Mouse (Mus musculus) neutrophil, adult 59 days (primary cell): ENCODE data around the gene Olfr1095. TPM values are rescaled to one million over a fixed set of nuclear protein-coding genes. Genes with fewer than 3 reads are reported as not detected.

Experiments
- total RNA-seq, 2 experiments: library from RNA; stranded (reverse); gene quantifications; 1 replicate in 1 of 2; 2 replicates in 1 of 2; pipeline ENCODE4 v1.2.4; 2023

Olfr1095 gene
- not detected for total RNA-seq

DNA sequence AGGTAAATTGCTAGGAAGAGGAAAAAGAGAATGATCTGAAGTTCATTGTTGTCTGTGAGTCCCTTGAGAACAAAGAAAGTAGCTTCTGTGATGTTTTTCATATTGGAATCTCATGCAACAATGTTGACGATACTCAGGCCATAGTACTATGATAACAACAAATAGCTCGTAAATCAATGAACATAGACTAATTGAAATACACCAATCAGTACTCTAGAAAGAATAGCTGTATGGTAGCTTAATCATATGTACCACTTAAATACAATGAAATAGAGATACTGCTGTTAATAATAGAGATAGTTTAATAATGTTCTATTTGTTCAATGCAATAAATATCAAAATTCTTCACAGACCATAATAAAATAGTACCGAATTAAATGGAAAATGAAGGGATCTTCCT is at the start of gene Olfr1095:
TSS of gene Olfr1095 (minus strand) at position 101 of the 400 bp plus-strand sequence.

DNA sequence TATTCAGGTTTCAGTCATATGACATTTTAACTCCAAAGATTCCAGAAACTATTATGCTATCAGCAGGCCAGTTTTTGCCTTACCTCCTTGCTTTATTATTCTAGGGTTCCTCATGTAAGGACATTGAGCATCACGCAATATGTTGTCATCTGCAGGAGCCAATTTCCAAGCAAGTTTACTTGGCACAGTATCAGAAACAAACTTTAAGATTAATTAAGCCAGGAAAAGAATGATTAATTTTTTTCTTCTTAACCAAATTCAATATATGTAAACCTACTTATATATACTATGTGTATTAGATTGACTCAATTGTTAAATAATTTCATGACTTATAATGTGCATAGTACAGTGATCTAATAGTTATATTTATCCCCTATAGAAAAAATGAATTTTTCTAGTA is 40.6 kb upstream of the Olfr1095 start, which contains the start of gene Olfr1097:
TSS of gene Olfr1097 (minus strand) at position 101 of the 400 bp plus-strand sequence.

DNA sequence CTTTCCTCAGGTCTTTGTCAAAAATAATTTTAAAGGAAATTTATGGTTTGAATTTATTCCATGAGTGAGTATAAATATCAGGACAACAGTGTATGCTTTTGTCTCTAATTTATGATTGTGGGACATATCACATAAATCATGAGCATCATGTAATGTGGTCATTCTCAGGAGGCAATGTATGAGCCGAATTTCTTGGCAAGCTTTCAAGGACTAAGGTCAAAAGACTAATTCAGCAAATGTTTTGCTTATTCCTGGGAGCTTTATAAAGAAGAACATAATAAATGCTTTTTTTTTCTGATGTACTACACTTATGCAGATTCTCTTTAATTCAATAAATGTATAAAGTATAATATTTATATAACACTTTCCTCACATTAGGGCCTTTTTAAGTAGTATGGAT is 23.2 kb upstream of the Olfr1095 start, which contains the start of gene Gm13723:
TSS of gene Gm13723 (minus strand) at position 101 of the 400 bp plus-strand sequence.

DNA sequence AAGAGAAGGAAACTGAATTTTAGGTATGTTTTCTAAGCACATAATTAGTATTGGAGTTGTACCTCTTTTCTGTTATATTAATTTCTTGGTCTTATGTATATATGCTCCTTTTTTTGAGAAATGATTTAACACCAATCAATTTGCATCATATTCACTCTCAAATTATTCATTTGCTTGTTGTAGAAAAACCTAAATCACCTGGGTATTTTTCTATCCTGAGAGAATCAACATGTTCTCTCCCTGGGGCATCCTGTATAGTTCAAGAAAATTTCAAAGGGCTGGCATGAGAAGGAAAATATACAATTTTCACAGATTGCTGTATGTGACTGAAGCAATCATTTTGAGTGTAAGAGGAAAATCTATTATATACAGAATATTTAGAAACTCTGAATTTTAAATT is 27.1 kb downstream of the Olfr1095 start, which contains the start of gene Olfr1094:
TSS of gene Olfr1094 (plus strand) at position 301 of the 400 bp plus-strand sequence.

DNA sequence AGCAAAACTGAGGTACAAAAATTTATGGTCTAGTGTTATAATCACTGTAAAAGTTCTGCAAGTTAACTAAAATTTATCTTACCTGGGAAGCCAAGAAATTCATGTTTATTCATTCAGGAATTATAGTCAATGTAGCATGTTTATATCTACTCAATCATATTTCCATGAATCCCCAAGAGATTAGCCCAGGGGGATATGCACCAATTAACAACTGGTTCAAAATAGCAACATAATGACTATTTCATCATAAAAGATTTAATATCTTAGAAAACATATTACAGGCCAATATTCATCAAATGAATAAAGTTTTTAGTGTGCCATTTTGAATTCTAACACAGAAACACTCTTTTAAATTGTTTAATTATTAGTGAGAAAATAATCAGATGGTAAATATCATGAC is 41.6 kb downstream of the Olfr1095 start, which contains the start of gene Olfr141:
TSS of gene Olfr141 (minus strand) at position 101 of the 400 bp plus-strand sequence.

Other genes starting within 250 kb of the Olfr1095 start
- not detected for gene Olfr1084, start 212.0 kb downstream of the Olfr1095 start, total RNA-seq
- not detected for gene Olfr1085, start 189.7 kb downstream of the Olfr1095 start, total RNA-seq
- not detected for gene Olfr1086, start 171.6 kb downstream of the Olfr1095 start, total RNA-seq
- gene Olfr1087, start 153.3 kb downstream of the Olfr1095 start, total RNA-seq, result not detected
- not detected for gene Olfr1089, start 118.0 kb downstream of the Olfr1095 start, total RNA-seq
- not detected for gene Olfr1090, start 92.7 kb downstream of the Olfr1095 start, total RNA-seq
- not detected for gene Olfr1093, start 69.2 kb downstream of the Olfr1095 start, total RNA-seq
- gene Olfr141, start 41.7 kb downstream of the Olfr1095 start, total RNA-seq, result not detected
- gene Olfr1094, start 27.0 kb downstream of the Olfr1095 start, total RNA-seq, result not detected
- not detected for gene Gm13723, start 23.1 kb upstream of the Olfr1095 start, total RNA-seq
- not detected for gene Olfr1097, start 40.5 kb upstream of the Olfr1095 start, total RNA-seq
- gene Olfr1098, start 72.8 kb upstream of the Olfr1095 start, total RNA-seq, result not detected
- gene Olfr1099, start 109.0 kb upstream of the Olfr1095 start, total RNA-seq, result not detected
- not detected for gene Olfr1100, start 128.3 kb upstream of the Olfr1095 start, total RNA-seq
- not detected for gene Olfr1101, start 139.5 kb upstream of the Olfr1095 start, total RNA-seq
- not detected for gene Olfr1102, start 146.7 kb upstream of the Olfr1095 start, total RNA-seq
- not detected for gene Olfr1104, start 175.4 kb upstream of the Olfr1095 start, total RNA-seq
- gene Olfr1105, start 184.8 kb upstream of the Olfr1095 start, total RNA-seq, result not detected
- gene Olfr1106, start 200.6 kb upstream of the Olfr1095 start, total RNA-seq, result not detected
- not detected for gene Olfr1107, start 224.1 kb upstream of the Olfr1095 start, total RNA-seq
- not detected for gene Olfr1109, start 244.3 kb upstream of the Olfr1095 start, total RNA-seq